Mouse (Mus musculus) liver, adult 2 months (tissue): Measurements from ENCODE around the gene Fmo2.

Source experiments
- CTCF ChIP-seq: fragments of 200-500 bp; IDR thresholded peaks from 2 replicates; pipeline ENCODE4 v1.5.1; 2011; ENCODE audit warnings: low read depth, low read length, control low read depth
- POLR2A ChIP-seq: fragments of 200-500 bp; IDR thresholded peaks from 2 replicates; pipeline ENCODE4 v1.6.1; 2011; ENCODE audit warnings: low read length, control low read depth; ENCODE audit not compliant: insufficient read depth; ENCODE audit errors: extremely low read depth

DNA sequence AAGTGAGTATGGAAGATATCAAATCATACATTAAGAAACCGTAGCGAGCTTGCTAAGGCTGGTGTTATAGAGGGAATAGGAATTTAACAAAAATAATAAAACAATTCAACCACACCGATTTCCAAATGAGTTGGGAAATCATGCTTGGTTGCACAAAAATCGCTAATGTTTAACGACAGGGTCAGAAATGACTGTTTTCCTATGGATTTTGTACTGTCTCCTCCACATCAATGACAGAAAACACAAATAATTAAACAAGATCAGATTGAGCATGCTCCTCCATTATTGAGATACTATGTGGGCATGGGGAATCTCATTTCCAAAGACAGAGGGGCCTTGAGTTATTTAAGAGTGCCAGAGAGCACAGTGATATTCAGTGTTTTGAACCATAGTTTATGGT lies 34.2 kb downstream of the Fmo2 start:
- no peak for TF ChIP-seq CTCF
- no peak for TF ChIP-seq POLR2A
